Mouse (Mus musculus) brown adipose tissue, adult 24 weeks (tissue): ENCODE measurements around the gene Mrps18a. TPM values are rescaled to one million over a fixed set of nuclear protein-coding genes. Genes with fewer than 3 reads are reported as not detected.

Experiments
- H3K27ac ChIP-seq: fragments of 200-500 bp; replicated peaks from 2 replicates; pipeline ENCODE4 v1.5.1; 2012; ENCODE audit warnings: low read depth, mild to moderate bottlenecking, low read length
- H3K4me1 ChIP-seq: fragments of 200-500 bp; 2 replicates; pipeline ENCODE4 v1.6.1; 2012; ENCODE audit warnings: low read length, mixed read lengths; ENCODE audit not compliant: control insufficient read depth, insufficient read depth, insufficient read length
- H3K4me3 ChIP-seq: fragments of 200-500 bp; 2 replicates; pipeline ENCODE4 v1.5.1; 2012; ENCODE audit warnings: low read depth, mild to moderate bottlenecking, low read length, moderate library complexity; ENCODE audit not compliant: insufficient read depth
- polyA plus RNA-seq: library from polyadenylated mRNA; stranded (reverse); fragments of >200 nt; gene quantifications from 2 replicates; pipeline ENCODE4 v1.2.4, GENCODE M21; 2012; ENCODE audit not compliant: missing spikeins, insufficient read depth, insufficient read length

Mrps18a gene
- polyA plus RNA-seq, 1 experiment, result 150 TPM

GRCm38 (mm10) chr17:46154336-46154735 is 43.5 kb downstream of the Mrps18a start:
- H3K27ac ChIP-seq, result no peak overlapping the region
- no peak overlapping the region for H3K4me3 ChIP-seq
- H3K4me1 ChIP-seq, result no peaks in the 10 kb centered on the region; the same call in 1 of the 2 replicates

GRCm38 (mm10) chr17:46156680-46157079 is 45.9 kb downstream of the Mrps18a start:
- H3K4me1 ChIP-seq, result peaks cover 5% of the 10 kb centered on the region; the same call in 1 of the 2 replicates
- H3K27ac ChIP-seq, result no peak overlapping the region

GRCm38 (mm10) chr17:46157131-46157530 is 46.3 kb downstream of the Mrps18a start:
- H3K27ac ChIP-seq, result no peak overlapping the region
- H3K4me3 ChIP-seq, result no peak overlapping the region
- peaks cover 10% of the 10 kb centered on the region for H3K4me1 ChIP-seq

More at GRCm38 (mm10) chr17:46156680-46157079, 45.9 kb downstream of the Mrps18a start:
- H3K4me3 ChIP-seq, result no peak overlapping the region

- no peak overlapping the region for H3K4me3 ChIP-seq
- H3K4me1 ChIP-seq, result peaks cover 16% of the 10 kb centered on the region
- H3K27ac ChIP-seq, result no peak overlapping the region
Measured at GRCm38 (mm10) chr17:46159236-46159635, 48.5 kb downstream of the Mrps18a start.

- peak overlapping the region; percentile 99 for H3K27ac ChIP-seq
- H3K4me3 ChIP-seq, result peak overlapping the region; percentile 63
- H3K4me1 ChIP-seq, result peaks cover 16% of the 10 kb centered on the region
Measured at GRCm38 (mm10) chr17:46160090-46160662, 49.4 kb downstream of the Mrps18a start.

- peak within 1 kb of the TSS; percentile 99 for H3K27ac ChIP-seq
- peak within 1 kb of the TSS; percentile 83 for H3K4me3 ChIP-seq
- peaks cover 16% of the 10 kb centered on the region for H3K4me1 ChIP-seq
Measured at GRCm38 (mm10) chr17:46160686-46161085, 49.9 kb downstream of the Mrps18a start, which contains the start of gene Gtpbp2. Gtpbp2 (plus strand) TSS chr17:46161032.

GRCm38 (mm10) chr17:46161179-46161578 is 50.4 kb downstream of the Mrps18a start:
- H3K27ac ChIP-seq, result peak overlapping the region; percentile 83

GRCm38 (mm10) chr17:46161710-46162109 is 50.9 kb downstream of the Mrps18a start:
- Histone ChIP-seq H3K4me1 (peaks cover 16% of the 10 kb centered on the region), H3K27ac (peak overlapping the region; percentile 83), H3K4me3 (peak overlapping the region; percentile 83)

More at GRCm38 (mm10) chr17:46161179-46161578, 50.4 kb downstream of the Mrps18a start:
- Histone ChIP-seq H3K4me3 (peak overlapping the region; percentile 83), H3K4me1 (peaks cover 16% of the 10 kb centered on the region)

GRCm38 (mm10) chr17:46162551-46162950 is 51.8 kb downstream of the Mrps18a start:
- Histone ChIP-seq H3K27ac (peak overlapping the region; percentile 81), H3K4me1 (peaks cover 16% of the 10 kb centered on the region), H3K4me3 (peak overlapping the region; percentile 47)

GRCm38 (mm10) chr17:46162951-46163421 is 52.2 kb downstream of the Mrps18a start:
- peak overlapping the region; percentile 47 for H3K4me3 ChIP-seq
- peak overlapping the region; percentile 81 for H3K27ac ChIP-seq
- peaks cover 16% of the 10 kb centered on the region for H3K4me1 ChIP-seq

GRCm38 (mm10) chr17:46164301-46164700 is 53.5 kb downstream of the Mrps18a start:
- Histone ChIP-seq H3K4me3 (no peak overlapping the region), H3K4me1 (peaks cover 16% of the 10 kb centered on the region), H3K27ac (no peak overlapping the region)

- peaks cover 13% of the 10 kb centered on the region for H3K4me1 ChIP-seq
- H3K4me3 ChIP-seq, result no peak overlapping the region
- H3K27ac ChIP-seq, result no peak overlapping the region
Measured at GRCm38 (mm10) chr17:46164791-46165190, 54.0 kb downstream of the Mrps18a start.

- H3K27ac ChIP-seq, result no peak overlapping the region
- no peak overlapping the region for H3K4me3 ChIP-seq
- H3K4me1 ChIP-seq, result peaks cover 12% of the 10 kb centered on the region
Measured at GRCm38 (mm10) chr17:46165460-46165859, 54.7 kb downstream of the Mrps18a start.

GRCm38 (mm10) chr17:46166270-46166669 is 55.5 kb downstream of the Mrps18a start:
- Histone ChIP-seq H3K27ac (no peak overlapping the region), H3K4me1 (peaks cover 12% of the 10 kb centered on the region), H3K4me3 (no peak overlapping the region)

- peaks cover 7% of the 10 kb centered on the region for H3K4me1 ChIP-seq
- no peak overlapping the region for H3K27ac ChIP-seq
- H3K4me3 ChIP-seq, result no peak overlapping the region
Measured at GRCm38 (mm10) chr17:46167014-46167413, 56.2 kb downstream of the Mrps18a start.

- H3K4me1 ChIP-seq, result peaks cover 2% of the 10 kb centered on the region; the same call in 1 of the 2 replicates
- no peak overlapping the region for H3K27ac ChIP-seq
- no peak overlapping the region for H3K4me3 ChIP-seq
Measured at GRCm38 (mm10) chr17:46168318-46168717, 57.5 kb downstream of the Mrps18a start.
